ENCODE assay signal across 8 mouse cellular contexts in the genomic region with DNA sequence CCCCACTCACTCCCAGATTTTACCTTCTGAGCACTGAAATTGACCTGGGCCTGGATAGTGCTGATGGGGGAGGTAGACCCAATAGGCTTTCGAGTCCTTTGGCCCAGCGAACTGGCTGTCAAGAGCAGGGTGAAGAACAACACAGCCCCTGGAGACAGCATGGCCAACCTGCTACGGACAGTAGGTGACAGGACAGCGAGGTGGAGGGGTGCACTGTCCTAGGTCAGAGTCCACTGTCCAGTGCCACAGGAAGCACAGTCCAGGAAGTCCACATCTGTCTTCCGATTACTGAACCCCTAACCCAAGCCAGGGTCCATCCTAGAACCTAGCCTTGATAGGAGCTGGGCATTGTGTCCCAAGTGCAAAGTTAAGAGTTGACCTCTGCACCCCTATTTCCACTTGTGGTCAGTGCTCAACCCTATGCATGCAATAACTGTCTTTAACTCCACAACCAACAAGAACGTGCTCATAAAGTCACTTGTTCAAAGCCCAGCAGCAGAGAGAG. TPM values are rescaled to one million over a fixed set of nuclear protein-coding genes. Genes with fewer than 3 reads are reported as not detected.
DNase-seq lines count a peak whose midpoint lies in the region; ATAC-seq lines count a peak whose summit lies in the region.

No protein-coding gene starts in this region.

- 69% methylated on average over 6 of the region's 6 CpGs for WGBS in kidney, embryonic 15.5 days
- WGBS in hindbrain, embryonic 12.5 days: 67% methylated on average over 6 of the region's 6 CpGs
- WGBS in macrophage (ENCODE audit: missing documents): 72% methylated on average over 6 of the region's 6 CpGs

- peak; percentile 45 for ATAC-seq in kidney, embryonic 15.5 days (replicated peaks; ENCODE audit: low FRiP score)
- 0 out of 2 replicates have a peak, but pooled peaks have one; percentile 0 for ATAC-seq in common myeloid progenitor, adult 5-6 weeks (replicated peaks; ENCODE audit: low read depth, poor library complexity, severe bottlenecking)
- peak; percentile 42 for ATAC-seq in hindbrain, embryonic 12.5 days (ENCODE audit: low FRiP score)

- H3K9ac ChIP-seq in kidney, embryonic 15.5 days: peak overlapping the region; percentile 93
- H3K9ac ChIP-seq in hindbrain, embryonic 12.5 days: peak overlapping the region; percentile 85; the same call in 1 of the 2 replicates

- no peaks in the 10 kb centered on the region for H3K27me3 ChIP-seq in kidney, embryonic 15.5 days
- H3K27me3 ChIP-seq in hindbrain, embryonic 12.5 days: no peaks in the 10 kb centered on the region

- no peaks in the 10 kb centered on the region for H3K9me3 ChIP-seq in kidney, embryonic 15.5 days (replicated peaks)
- H3K9me3 ChIP-seq in hindbrain, embryonic 12.5 days (replicated peaks): no peaks in the 10 kb centered on the region

- H3K79me2 ChIP-seq in macrophage (ENCODE audit: inconsistent target): peaks cover 17% of the 10 kb centered on the region

- DNase-seq in kidney, adult 18-20 months: no peak
- DNase-seq in right cerebral cortex, postnatal 4 days: no peak
- DNase-seq in layer of hippocampus, adult 9-10 months (ENCODE audit: low spot score): no peak
- DNase-seq in right cerebral cortex, adult 18-20 months: no peak

- peaks cover 28% of the 10 kb centered on the region for H3K36me3 ChIP-seq in kidney, embryonic 15.5 days
- peaks cover 27% of the 10 kb centered on the region for H3K36me3 ChIP-seq in hindbrain, embryonic 12.5 days
- H3K36me3 ChIP-seq in macrophage (ENCODE audit: inconsistent target): peaks cover 28% of the 10 kb centered on the region

- peaks cover 30% of the 10 kb centered on the region for H3K4me1 ChIP-seq in kidney, embryonic 15.5 days
- peaks cover 18% of the 10 kb centered on the region for H3K4me1 ChIP-seq in hindbrain, embryonic 12.5 days

- peak overlapping the region; percentile 87 for H3K4me3 ChIP-seq in kidney, embryonic 15.5 days (replicated peaks)
- peak overlapping the region; percentile 90 for H3K4me3 ChIP-seq in hindbrain, embryonic 12.5 days
- peak overlapping the region; percentile 25 for H3K4me3 ChIP-seq in macrophage (ENCODE audit: inconsistent target)

- peak overlapping the region; percentile 71 for H3K27ac ChIP-seq in kidney, embryonic 15.5 days
- H3K27ac ChIP-seq in hindbrain, embryonic 12.5 days: no peak overlapping the region; the same call in 1 of the 2 replicates
- peak overlapping the region; percentile 55 for H3K27ac ChIP-seq in macrophage

- peak overlapping the region; percentile 93 for H3K4me2 ChIP-seq in kidney, embryonic 15.5 days
- H3K4me2 ChIP-seq in hindbrain, embryonic 12.5 days (replicated peaks): peak overlapping the region; percentile 98

RNA-seq across cellular contexts. Expression of a gene that starts 0.4 kb away (rescaled TPM):
- 85.1 and 96.1 TPM in 2 replicates for polyA plus RNA-seq in kidney, embryonic 15.5 days (2015; fragmentation: Nextera tagmentation; extraction: Ambion mirVana)
- 16.6 and 21.4 TPM in 2 replicates for total RNA-seq in common myeloid progenitor, adult 5-6 weeks (2017)
- polyA plus RNA-seq in hindbrain, embryonic 12.5 days (2016; fragmentation: Nextera tagmentation; extraction: Ambion mirVana): 106 and 116 TPM in 2 replicates
- 100 to 1,000 TPM in 8 of 26 experiments, 10 to 100 TPM in 18; 39.2 to 129 (median 91.3) TPM for total RNA-seq in macrophage (2018; cell fraction: chromatin; rRNA removed)
- 10 to 100 TPM; 20.5 to 41.1 (median 31.7) TPM for total RNA-seq in macrophage (2018; cell fraction: cytosol; rRNA removed)
- 100 to 1,000 TPM in 1 of 26 experiments, 10 to 100 TPM in 25; 33.9 to 108 (median 71.6) TPM for total RNA-seq in macrophage (2018; cell fraction: nucleus; rRNA removed)
- polyA plus RNA-seq in macrophage (2018): 21.9 to 35.3 TPM (median 28.7 TPM) in 3 replicates

RNA-seq across cellular contexts. Expression of a gene that starts 1.4 kb away (rescaled TPM):
- polyA plus RNA-seq in kidney, embryonic 15.5 days (2015; fragmentation: Nextera tagmentation; extraction: Ambion mirVana): 6.3 and 7.8 TPM in 2 replicates
- 0.19 and 2.7 TPM in 2 replicates for total RNA-seq in common myeloid progenitor, adult 5-6 weeks (2017)
- polyA plus RNA-seq in hindbrain, embryonic 12.5 days (2016; fragmentation: Nextera tagmentation; extraction: Ambion mirVana): 4.8 and 6.0 TPM in 2 replicates
- total RNA-seq in macrophage (2018; cell fraction: chromatin; rRNA removed): 1 to 10 TPM in 9 of 26 experiments, under 1 TPM in 1, not detected in 16; 0.63 to 2.7 (median 1.6) TPM
- 1 to 10 TPM in 17 of 26 experiments, under 1 TPM in 9; 0.66 to 2.1 (median 1.1) TPM for total RNA-seq in macrophage (2018; cell fraction: cytosol; rRNA removed)
- total RNA-seq in macrophage (2018; cell fraction: nucleus; rRNA removed): 1 to 10 TPM in 13 of 26 experiments, under 1 TPM in 6, not detected in 7; 0.63 to 3.4 (median 1.4) TPM
- 0.14 to 2.1 TPM in 2 of 3 replicates, not detected in the other for polyA plus RNA-seq in macrophage (2018)

RNA-seq across cellular contexts. Expression of a gene that starts 6.4 kb away (rescaled TPM):
- polyA plus RNA-seq in kidney, embryonic 15.5 days (2015; fragmentation: Nextera tagmentation; extraction: Ambion mirVana): not detected in 2 replicates
- total RNA-seq in common myeloid progenitor, adult 5-6 weeks (2017): not detected in 2 replicates
- polyA plus RNA-seq in hindbrain, embryonic 12.5 days (2016; fragmentation: Nextera tagmentation; extraction: Ambion mirVana): not detected in 2 replicates
- not detected for total RNA-seq in macrophage (2018; cell fraction: chromatin; rRNA removed)
- total RNA-seq in macrophage (2018; cell fraction: cytosol; rRNA removed): not detected
- total RNA-seq in macrophage (2018; cell fraction: nucleus; rRNA removed): not detected
- polyA plus RNA-seq in macrophage (2018): not detected in 3 replicates

RNA-seq across cellular contexts. Expression of a gene that starts 30.3 kb away (rescaled TPM):
- polyA plus RNA-seq in kidney, embryonic 15.5 days (2015; fragmentation: Nextera tagmentation; extraction: Ambion mirVana): 1.6 and 2.2 TPM in 2 replicates
- 4.1 TPM in 1 of 2 replicates, not detected in the other for total RNA-seq in common myeloid progenitor, adult 5-6 weeks (2017)
- polyA plus RNA-seq in hindbrain, embryonic 12.5 days (2016; fragmentation: Nextera tagmentation; extraction: Ambion mirVana): 2.8 and 3.0 TPM in 2 replicates
- not detected for total RNA-seq in macrophage (2018; cell fraction: chromatin; rRNA removed)
- not detected for total RNA-seq in macrophage (2018; cell fraction: cytosol; rRNA removed)
- not detected for total RNA-seq in macrophage (2018; cell fraction: nucleus; rRNA removed)
- polyA plus RNA-seq in macrophage (2018): not detected in 3 replicates

RNA-seq across cellular contexts. Expression of a gene that starts 39.2 kb away (rescaled TPM):
- 30.4 and 31.8 TPM in 2 replicates for polyA plus RNA-seq in kidney, embryonic 15.5 days (2015; fragmentation: Nextera tagmentation; extraction: Ambion mirVana)
- 19.8 and 29.1 TPM in 2 replicates for total RNA-seq in common myeloid progenitor, adult 5-6 weeks (2017)
- 41.6 and 49.4 TPM in 2 replicates for polyA plus RNA-seq in hindbrain, embryonic 12.5 days (2016; fragmentation: Nextera tagmentation; extraction: Ambion mirVana)
- total RNA-seq in macrophage (2018; cell fraction: chromatin; rRNA removed): 10 to 100 TPM in 19 of 26 experiments, 1 to 10 TPM in 7; 6.0 to 50.9 (median 25.9) TPM
- 10 to 100 TPM in 14 of 26 experiments, 1 to 10 TPM in 12; 5.0 to 16.1 (median 10.6) TPM for total RNA-seq in macrophage (2018; cell fraction: cytosol; rRNA removed)
- total RNA-seq in macrophage (2018; cell fraction: nucleus; rRNA removed): 10 to 100 TPM in 21 of 26 experiments, 1 to 10 TPM in 5; 6.0 to 43.5 (median 19.1) TPM
- polyA plus RNA-seq in macrophage (2018): 6.0 to 12.9 TPM (median 6.4 TPM) in 3 replicates

Comparison
In these comparisons a context has a peak if more than half of its experiments do, and no peak if none do; other contexts are left out.
1. H3K4me3 ChIP-seq: peak in every context shown above with its lines; median percentile 90 in hindbrain, embryonic 12.5 days; 87 in kidney, embryonic 15.5 days; 25 in macrophage.